Mouse (Mus musculus) WW6 (cell line): ENCODE data around the gene Eif3k.

Experiments
- DNase-seq: peaks from one replicate; pipeline ENCODE4 v3.0.0-alpha.2; 2013; ENCODE audit warnings: low read depth, low spot score

Eif3k gene

DNA sequence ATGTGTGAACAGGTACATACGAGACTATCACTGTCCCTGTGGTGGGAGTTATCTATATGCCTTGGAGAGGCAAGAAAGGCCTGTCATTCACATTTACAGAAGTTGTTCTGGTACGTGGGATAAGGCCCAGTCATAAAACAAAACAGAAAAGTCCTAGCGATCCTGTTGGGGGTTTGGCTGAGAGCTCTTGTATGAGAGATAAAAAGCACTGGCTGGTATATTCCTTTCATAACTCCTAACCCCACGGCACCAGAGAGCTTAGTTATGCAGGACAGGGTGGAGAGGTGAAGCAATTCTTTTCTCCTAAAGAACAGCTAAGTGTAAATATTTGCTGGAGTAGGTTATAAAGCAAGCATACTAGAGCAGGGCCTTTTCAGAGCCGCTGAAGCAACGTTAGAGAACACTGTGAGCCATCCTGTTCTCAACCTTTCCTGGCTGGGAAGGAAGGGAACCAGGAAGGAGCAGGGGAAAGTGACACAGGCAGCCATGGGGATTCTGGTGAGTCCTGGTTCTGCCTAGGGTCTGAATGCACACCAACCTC lies 22.1 kb downstream of the Eif3k start:
- DNase-seq = no peak

DNA sequence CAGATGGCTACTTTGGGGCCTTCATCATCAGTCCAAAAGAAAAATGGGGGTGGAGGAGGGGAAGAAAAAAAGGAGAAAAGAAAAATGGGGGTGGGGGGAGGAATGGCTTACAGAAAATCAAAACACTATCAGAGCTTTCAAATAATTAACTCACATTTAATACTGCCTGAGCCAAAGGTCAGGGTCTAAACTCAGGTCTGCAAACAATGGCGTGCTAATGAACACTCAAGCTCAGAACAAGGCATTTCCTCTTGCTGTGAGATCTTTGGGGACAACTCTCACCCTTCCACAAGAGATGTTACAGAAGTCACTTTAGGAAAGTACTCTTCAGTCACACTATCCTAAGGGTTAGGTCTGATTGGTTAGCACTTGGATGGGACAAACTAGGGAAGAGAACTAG lies 22.9 kb downstream of the Eif3k start:
- DNase-seq = no peak

DNA sequence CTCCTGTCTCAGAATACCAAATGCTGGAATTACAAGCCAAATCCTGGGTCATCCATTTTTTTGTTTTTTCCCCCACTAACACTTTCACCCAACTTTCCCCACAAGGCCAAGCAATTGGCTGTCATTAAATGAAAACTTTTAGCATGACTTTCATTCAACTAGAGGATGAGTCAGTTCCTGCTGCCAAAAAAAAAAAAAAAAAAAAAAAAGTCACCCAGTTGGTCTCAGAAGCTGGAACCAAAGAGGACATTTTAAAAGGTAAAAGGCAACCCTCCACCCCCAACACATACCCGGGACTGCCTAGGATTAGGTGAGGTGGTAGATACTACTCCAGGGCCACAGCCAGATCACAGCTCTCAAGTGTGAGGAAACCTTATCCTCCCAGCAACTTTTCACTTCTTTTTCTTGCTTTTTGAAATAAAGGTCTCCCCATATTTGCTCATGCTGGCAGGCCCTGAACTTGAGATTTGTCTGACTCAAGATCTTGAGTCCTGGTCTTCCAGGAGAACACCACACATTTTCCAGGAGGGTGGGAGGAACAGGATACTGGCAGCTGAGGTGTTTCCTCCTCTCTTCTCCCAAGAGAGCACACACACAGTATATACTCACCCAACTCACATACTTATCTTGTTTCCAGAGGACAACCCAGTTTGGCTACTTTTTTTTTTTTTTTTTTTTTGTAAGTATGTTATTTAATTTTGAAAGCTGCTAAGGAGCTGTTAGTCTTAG lies 23.5 kb downstream of the Eif3k start:
- no peak for DNase-seq

DNA sequence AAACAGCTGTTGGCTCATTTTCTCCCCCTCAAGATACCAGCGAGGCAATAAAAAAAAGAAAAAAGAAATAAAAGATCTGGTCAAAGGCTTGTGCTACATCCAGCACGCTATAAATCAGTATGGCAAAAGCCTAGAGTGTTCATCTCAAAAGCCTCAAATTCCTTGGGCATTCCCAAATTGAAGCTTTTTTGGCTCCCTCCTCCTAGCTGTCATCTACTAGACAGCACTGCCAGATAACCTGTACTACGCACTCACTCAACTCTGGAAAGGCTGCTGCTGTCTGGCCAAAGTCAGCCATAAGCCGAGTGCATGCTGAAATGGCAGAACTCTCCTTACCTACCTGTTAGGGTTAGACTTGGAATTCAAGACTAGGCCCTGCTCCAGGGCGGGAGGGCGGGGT lies 24.4 kb downstream of the Eif3k start:
- no peak for DNase-seq

DNA sequence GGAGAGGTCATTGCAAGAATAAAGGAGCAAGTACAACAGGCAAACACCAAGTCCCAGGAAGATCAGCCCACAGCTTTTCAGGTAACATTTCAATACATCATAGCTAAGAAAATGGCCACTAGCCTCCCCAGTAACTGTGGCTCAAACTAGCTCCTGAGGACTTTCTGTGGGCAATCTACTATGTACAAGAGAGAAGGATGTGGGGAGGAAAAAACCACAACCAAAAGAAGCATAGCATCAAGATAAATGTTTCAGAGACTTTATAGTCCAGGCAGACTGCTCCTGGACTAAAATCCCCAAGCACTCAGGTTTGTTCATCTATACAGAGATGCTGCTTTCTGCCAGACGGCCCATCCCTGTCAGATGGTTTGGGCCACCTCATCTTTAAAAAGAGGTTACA lies 25.4 kb downstream of the Eif3k start:
- no peak for DNase-seq

DNA sequence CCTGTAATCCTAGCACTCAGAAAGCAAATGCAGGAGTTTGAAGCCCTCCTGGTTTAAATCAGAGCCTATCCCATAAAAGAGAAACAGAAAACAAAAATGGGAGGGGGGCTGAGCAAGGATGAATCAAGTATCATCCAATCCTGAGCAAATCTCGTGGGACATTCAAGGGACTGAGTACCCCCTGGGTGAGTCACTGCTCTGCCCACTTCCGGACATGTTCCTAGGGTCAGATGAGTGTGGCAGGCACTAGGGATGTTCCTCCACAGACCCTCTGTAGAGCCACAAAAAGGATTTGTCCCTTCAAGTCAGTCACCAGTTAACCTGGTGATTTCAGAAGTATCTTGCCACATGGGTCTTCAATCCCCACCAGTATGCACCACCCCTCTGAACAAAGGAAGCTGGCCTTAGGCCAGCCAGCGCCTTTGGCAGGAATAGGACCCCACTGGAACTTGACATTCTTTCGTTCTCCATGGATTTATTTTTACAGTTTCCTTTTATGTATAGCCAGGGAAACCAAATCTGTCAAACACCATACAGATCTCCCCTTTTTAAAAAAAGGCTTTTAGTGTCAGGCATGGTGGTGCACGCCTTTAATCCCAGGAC lies 26.3 kb downstream of the Eif3k start:
- no peak for DNase-seq

DNA sequence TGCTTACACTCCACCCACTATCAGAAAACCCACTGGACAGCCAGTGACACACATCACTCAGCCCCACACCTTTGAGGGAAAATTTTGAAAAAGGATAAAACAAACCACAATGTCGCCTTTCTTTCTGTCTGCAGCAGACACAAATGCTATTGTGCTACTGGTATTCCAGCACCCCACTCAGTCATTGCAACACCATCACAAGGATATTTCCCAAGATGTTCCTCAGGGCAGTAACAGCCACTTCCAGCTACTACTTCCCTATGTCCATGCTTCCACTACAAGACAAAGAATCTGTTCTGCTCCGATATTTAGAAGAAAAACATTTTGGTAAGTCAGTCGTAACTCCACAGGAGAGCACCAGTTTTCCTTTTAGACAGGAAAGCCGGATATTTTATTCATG lies 26.9 kb downstream of the Eif3k start:
- DNase-seq = no peak

DNA sequence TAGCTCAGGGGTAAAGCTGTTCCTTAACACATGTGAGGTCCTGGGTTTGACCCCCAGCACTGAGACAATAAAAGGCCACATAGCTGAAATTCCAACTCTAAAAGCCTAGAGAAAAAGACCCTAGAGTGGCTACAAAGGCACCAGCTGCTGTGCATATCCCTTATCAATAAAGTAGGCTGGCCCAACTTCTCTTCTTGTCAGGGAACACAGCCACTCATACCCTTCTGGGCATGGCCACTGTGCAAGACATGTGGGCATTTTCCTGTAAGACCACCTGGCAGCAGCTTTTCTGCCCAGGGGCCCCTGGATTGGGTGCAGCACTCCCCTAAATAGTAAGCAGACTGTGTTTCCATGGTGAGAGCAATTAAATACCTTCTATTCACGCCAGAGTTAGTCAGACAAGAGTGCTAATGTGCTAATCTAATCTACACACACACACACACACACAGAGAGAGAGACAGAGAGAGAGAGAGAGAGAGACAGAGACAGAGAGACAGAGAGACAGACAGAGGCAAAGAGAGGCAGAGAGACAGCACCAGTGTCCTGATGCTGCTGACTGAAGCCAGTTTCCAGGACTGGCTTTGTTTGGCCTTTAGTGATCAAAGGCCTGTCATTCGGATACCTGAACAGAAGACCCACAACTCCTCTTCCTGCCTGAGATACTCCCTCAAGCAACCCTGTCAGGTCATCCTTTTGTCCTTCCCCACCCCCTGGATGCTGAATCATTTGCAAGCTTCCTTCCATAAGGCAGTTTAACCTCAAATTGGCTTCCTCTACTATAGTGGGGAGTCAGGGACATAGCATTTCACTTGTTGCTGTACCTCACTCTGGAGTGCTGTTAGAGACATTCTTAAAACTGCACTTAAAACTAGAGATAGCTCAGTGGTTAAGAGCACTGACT lies 27.9 kb downstream of the Eif3k start:
- no peak for DNase-seq

DNA sequence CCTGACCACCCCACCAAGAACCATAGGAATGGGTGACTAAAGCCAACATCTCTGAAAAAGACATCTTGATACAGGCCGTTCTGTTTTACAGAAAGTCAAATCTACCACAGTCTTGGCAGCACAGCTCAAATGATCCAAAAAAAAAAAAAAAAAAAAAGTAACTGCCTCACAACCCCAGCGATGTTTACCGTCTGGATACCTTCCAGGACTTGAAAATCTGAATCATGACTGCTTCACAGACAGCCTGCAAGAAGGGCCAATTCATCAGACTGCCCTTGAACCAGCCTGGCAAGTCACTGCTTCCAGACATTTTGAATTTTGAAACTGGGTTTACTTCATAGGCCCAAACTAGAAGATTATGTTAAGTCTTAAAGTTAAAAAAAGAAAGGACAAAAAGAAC lies 28.9 kb downstream of the Eif3k start:
- DNase-seq = no peak

DNA sequence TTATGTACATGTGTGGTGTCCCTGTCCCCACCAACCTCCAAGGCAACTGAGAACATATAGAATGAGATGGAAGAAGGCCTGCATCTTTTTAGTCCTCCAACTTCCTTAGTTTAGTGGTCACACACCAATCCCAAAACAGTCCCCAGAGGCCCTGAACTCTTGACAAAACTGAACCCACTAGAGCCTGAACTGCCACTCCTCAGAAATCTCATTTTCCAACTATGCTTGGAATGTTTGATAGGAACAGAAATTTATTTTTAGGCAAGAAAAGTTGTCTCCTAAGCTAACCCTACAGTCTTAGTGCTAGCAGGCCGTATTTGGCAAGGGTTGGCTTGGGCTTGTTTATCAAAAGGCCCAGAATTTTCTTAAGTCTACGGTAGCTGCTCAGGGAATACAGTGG lies 29.9 kb downstream of the Eif3k start:
- DNase-seq = no peak

DNA sequence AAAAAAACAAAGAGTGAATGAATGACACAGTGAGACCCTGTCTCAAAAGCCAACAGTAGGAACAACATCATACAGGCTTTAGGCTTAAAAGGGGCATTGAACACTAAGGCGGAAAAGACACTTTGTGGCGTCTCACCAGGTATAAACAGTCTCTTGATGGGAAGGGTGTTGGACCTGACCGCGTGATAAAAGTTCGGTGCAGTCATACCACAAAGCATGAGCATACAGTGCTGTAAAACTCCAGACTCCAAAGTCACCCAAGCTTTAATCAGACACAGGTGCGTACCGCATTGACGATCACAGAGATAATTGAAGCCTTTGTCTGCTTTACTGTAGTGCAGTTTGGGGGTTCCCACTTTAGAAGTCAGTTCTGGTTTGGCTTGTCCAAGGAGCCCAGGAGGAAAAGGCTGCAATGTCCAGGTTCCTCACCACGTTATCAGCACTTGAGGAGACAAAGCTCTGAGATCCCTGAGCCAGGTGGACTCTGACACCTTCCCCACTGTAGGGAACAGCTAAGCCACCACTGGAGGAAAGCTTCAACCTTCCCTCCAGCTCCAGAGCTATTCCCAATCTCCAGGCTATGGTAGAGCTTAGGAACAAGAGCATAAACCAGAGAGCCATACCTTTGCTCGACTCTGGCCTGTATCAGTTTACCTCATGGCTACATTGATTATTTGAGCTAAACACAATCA lies 31.2 kb downstream of the Eif3k start:
- no peak for DNase-seq

DNA sequence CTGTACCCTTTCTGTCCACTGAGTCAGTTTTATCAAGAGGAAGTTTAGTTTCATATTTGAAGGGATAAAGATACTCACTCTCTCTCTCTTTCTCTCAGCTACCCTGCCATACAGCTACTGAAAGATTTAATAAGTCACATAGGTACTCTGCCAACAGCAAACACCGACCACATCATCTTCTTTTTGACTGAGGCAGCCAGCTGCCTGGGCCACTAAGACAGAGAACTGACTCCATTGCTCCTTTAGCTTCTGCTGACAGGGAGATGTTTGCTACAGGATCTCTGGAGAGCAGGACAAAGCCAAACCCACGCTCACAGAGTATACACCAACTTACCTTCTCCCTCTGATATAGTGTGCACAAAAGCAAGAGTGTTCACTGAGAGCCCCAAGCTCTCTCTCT lies 32.4 kb downstream of the Eif3k start:
- DNase-seq = no peak

DNA sequence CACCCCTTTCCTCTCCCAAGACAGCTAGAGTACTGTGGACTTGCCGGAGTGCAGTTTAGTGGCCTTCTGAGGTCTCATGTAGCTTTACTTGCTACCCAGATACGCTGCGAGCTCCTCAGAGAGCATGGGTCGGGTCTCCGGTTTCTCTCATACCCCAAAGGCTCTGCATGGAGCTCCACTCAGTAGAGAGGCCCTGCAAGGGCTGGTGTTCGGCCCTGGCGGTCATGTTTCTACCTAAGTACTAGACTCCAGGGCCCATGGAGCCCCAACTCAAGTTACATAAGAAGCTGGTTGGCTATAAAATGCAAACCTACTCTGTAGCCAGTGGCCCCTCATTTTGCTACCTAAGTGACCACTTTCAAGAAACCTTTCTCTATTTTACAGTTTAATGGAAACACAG lies 32.9 kb downstream of the Eif3k start:
- no peak for DNase-seq

DNA sequence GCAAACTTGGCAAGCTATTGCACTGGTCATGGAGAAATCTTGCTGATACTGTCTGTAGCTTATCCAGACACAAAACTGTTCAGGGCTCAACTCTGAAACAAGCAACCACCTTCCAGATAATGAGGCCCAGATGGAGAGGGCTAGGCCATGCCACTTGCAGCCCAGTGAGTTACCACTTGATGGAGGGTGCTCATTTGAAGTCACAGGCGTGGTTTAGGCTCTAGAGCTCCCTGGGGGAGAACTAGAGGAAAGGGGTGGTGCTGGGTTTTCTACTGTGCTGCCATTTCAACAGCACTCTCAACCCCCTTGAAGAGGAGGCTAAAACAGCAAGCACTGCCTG lies 35.4 kb downstream of the Eif3k start:
- no peak for DNase-seq

DNA sequence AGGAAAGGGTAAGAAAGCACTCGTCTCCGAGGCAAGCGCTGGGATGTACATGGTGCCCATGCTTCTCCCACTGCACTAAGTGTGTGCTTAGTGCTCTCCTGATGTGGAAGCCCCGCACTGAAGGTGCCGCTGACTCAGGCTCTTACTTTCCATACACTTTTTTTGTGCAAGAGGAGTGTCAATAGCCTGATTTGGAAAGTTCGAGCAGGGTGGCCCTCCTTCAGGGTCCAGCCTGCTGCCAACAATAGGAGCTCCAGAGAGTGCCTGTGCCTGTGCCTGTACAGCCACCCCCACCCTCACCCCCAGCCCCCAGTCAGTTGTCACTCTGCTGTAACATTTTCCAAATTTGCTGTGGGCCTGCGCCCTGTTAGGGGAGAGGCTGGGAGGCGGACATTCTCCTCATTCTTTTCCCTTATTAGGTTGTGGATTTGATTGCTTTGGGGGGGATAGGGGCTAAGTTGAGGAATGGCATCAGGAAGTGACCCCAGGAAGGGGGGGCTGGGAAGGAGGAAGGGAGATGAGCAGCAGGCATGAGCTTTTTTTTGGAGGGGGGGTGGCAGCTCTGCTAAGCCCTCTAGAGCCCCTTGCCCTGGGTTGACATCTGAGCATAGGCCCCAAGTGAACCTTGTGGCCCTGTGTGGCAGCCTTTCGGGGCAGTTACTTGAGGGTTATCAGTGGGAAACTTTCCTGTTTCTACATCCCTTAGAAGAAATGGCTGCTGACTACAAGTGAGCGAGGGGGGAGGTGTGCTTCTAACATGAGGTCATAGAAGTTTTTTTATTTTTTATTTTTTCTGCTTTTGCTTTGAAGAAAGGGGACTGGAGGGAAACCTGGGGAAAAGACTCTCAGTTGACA lies 36.0 kb downstream of the Eif3k start:
- no peak for DNase-seq

DNA sequence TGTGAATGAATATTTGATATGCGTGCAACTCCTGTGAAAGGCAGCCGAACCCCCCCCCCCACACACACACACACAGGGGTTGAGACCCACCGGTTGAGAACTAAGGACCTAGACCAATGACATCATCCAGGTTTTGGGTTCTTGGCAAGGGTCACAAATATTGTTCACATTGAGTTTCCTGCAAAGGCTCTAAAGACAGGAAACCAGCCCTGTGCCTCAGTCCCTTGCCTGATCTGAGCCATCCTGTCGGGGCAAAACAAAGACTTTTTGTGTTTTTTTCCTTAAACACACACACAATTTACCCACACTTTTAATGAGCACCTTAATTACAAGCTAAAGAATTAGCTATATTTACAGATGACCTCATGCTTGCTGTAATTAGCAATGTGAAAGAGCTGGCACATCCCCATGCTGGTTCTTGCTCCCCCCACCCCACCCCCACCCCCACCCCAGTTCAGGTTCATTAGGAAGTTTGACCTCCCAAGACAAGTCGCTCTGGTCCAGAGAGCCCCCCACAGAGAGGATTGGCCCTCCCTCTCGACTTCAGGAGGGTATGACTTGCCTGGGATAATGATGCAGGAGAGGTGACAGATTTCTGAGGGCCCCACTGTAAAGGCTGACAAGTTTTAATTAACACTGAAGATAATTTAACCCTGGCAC lies 36.8 kb downstream of the Eif3k start:
- no peak for DNase-seq

DNA sequence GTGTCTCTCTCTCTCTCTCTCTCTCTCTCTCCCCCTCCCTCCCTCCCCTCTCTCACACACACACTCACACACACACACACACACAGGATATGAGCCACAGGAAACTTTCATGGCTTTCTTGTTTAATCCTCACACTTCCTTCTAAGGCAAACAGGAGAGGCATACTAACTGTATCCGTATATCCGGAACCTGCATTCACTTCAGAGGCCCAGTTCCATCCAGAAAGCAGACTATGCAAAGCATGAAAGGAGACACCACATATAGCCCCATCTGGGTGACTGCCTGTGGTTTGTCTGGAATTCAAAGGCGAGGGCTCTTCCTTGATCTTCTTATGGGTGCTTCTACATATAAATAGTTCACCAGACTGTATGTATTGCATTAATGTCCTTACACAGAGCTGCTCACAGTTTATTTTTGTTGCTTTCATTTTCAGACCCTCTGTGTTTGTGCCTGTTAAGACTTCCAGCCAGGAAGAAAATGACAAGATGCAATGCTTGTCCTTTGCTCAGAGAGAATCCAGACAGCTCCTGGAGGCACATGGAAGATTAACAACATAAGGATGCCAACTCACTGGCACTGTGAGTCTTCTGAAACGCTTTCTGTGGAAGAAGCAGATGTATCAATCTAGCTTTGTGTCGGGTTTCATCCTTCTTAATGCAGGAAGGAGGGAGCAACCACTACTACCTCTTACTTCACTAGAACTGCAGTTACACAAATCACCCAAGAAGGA lies 38.0 kb downstream of the Eif3k start:
- no peak for DNase-seq

DNA sequence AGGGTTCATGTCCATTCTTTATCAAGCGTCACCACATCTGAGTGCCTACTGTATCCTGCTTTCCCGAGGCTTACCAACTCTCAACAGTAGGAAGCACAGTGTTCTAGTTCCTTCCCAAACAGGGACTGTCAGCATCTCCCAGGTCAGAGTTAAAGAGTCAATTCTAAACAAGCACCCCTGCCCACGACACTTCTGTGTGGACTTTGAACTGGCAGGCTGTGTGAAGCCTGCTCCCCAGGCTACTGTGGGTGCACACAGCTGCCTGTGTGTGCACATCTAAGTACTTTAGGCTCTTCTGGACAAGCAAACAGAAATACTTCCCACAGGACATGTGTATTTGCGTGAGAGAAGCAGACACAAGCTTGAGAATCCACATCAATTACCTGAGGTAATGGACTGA lies 40.1 kb downstream of the Eif3k start:
- DNase-seq = no peak

DNA sequence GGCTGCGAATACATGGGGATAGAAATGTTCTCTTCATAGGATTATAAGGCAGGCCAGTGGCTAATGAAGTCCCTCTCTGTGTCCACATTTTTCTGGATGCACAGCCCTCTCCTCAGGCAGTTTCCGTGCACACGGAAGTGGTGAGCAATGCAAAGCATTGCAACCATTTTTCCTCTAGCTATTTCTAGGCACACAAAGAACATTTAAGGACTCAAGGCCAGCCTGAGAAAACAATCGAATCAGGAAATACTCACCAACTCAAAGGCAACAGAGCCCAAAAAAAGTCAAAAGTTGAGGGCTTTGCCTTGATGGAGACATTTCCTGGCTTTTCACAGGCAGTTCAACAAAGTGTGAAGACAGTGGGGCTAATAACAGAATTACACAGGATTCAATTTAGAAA lies 40.5 kb downstream of the Eif3k start:
- DNase-seq = no peak
